Mouse (Mus musculus) small intestine, adult 2 months (tissue): ENCODE measurements around the gene Ldhd.

Source experiments
- CTCF ChIP-seq: fragments of 200-500 bp; IDR thresholded peaks from 2 replicates; pipeline ENCODE4 v1.5.1; 2012; ENCODE audit warnings: low read depth, mild to moderate bottlenecking, control low read depth, inconsistent platforms, low read length, moderate library complexity, mixed read lengths; ENCODE audit not compliant: insufficient replicate concordance, insufficient read length; ENCODE audit errors: extremely low read depth
- POLR2A ChIP-seq: fragments of 200-500 bp; IDR thresholded peaks from 2 replicates; pipeline ENCODE4 v1.6.1; 2012; ENCODE audit warnings: low read depth, mild to moderate bottlenecking, control low read depth, inconsistent platforms, low read length, moderate library complexity

GRCm38 (mm10) chr8:111658819-111659423 lies 28.7 kb upstream of the Ldhd start:
- no peak for TF ChIP-seq CTCF
- no peak for TF ChIP-seq POLR2A
